Mouse (Mus musculus) adrenal gland, adult 8-10 months (tissue): ENCODE data around the gene Bmp8b. TPM values are rescaled to one million over a fixed set of nuclear protein-coding genes. Genes with fewer than 3 reads are reported as not detected.
A peak's percentile ranks its signal among the peaks of the same experiment; 100 is the strongest.
"Not testable (repeated sequence)": the region's sequence is repeated elsewhere in the genome, so short reads cannot be mapped to it uniquely, and the experiment has no call there.

Experiments used
- DNase-seq: peaks from one replicate; pipeline ENCODE4 v3.0.0; 2022
- total RNA-seq, 4 experiments: library from RNA; stranded (reverse); gene quantifications; 2 replicates each; pipeline ENCODE4 v1.2.4; 2022

Bmp8b gene
- total RNA-seq, 4 experiments from 2014 or later: 0.12 to 0.70 (median 0.30) TPM

GRCm38 (mm10) chr4:123111275-123111983 lies 6.5 kb downstream of the Bmp8b start:
- not testable (repeated sequence) for DNase-seq

GRCm38 (mm10) chr4:123112216-123112764 lies 7.3 kb downstream of the Bmp8b start:
- no peak for DNase-seq

- DNase-seq: not testable (repeated sequence)
These were observed 9.7 kb downstream of the Bmp8b start for GRCm38 (mm10) chr4:123114651-123115050.

- DNase-seq: no peak
These were observed 11.0 kb downstream of the Bmp8b start, which contains the start of gene Oxct2b for GRCm38 (mm10) chr4:123116011-123116410. Oxct2b (plus strand) TSS chr4:123116266.

GRCm38 (mm10) chr4:123116640-123117039 lies 11.7 kb downstream of the Bmp8b start:
- not testable (repeated sequence) for DNase-seq

GRCm38 (mm10) chr4:123121286-123121685 lies 16.3 kb downstream of the Bmp8b start:
- DNase-seq: peak; percentile 34

- DNase-seq: no peak
These were observed 21.7 kb downstream of the Bmp8b start for GRCm38 (mm10) chr4:123126626-123127025.

GRCm38 (mm10) chr4:123127051-123127450 lies 22.1 kb downstream of the Bmp8b start:
- DNase-seq: no peak

- DNase-seq: no peak
These were observed 32.6 kb downstream of the Bmp8b start for GRCm38 (mm10) chr4:123137551-123137950.

- DNase-seq: peak; percentile 55
These were observed 34.7 kb downstream of the Bmp8b start, which contains the start of gene Ppie for GRCm38 (mm10) chr4:123139513-123140154. Ppie (minus strand) TSS chr4:123139951.

GRCm38 (mm10) chr4:123147446-123148150 lies 42.6 kb downstream of the Bmp8b start:
- DNase-seq: no peak

GRCm38 (mm10) chr4:123152003-123152402 lies 47.0 kb downstream of the Bmp8b start:
- DNase-seq: no peak

- no peak for DNase-seq
These were observed 48.0 kb downstream of the Bmp8b start for GRCm38 (mm10) chr4:123152976-123153375.

- DNase-seq: no peak
These were observed 50.0 kb downstream of the Bmp8b start for GRCm38 (mm10) chr4:123155004-123155403.

- no peak for DNase-seq
These were observed 50.5 kb downstream of the Bmp8b start for GRCm38 (mm10) chr4:123155427-123155826.

GRCm38 (mm10) chr4:123155840-123156239 lies 50.9 kb downstream of the Bmp8b start:
- DNase-seq: no peak

GRCm38 (mm10) chr4:123160571-123160970 lies 55.6 kb downstream of the Bmp8b start:
- DNase-seq: no peak

- DNase-seq: not testable (repeated sequence)
These were observed 56.3 kb downstream of the Bmp8b start for GRCm38 (mm10) chr4:123161251-123161650.

GRCm38 (mm10) chr4:123162305-123162917 lies 57.4 kb downstream of the Bmp8b start:
- no peak for DNase-seq

GRCm38 (mm10) chr4:123164157-123164556 lies 59.2 kb downstream of the Bmp8b start:
- DNase-seq: no peak

GRCm38 (mm10) chr4:123171811-123172210 lies 66.8 kb downstream of the Bmp8b start:
- DNase-seq: no peak
